Mouse (Mus musculus) megakaryocyte, embryonic 14.5 days (primary cell): ENCODE measurements at regions not wholly inside any gene's neighbourhood (a gene's known extent, or its start where the extent isn't known, plus 50 kb on each side); places are given as distances from the start of the nearest gene placed in this dataset.

Experiments used
- H3K27me3 ChIP-seq: replicated peaks from 2 replicates; pipeline ENCODE3; 2012; ENCODE audit warnings: inconsistent platforms
- H3K36me3 ChIP-seq: replicated peaks from 2 replicates; pipeline ENCODE3; 2012; ENCODE audit warnings: low read length, inconsistent platforms, mixed read lengths
- H3K4me1 ChIP-seq: 2 replicates; pipeline ENCODE4 v1.6.1; 2012; ENCODE audit warnings: inconsistent platforms
- H3K4me3 ChIP-seq: replicated peaks from 2 replicates; pipeline ENCODE3; 2012; ENCODE audit warnings: moderate library complexity, mild to moderate bottlenecking, inconsistent platforms
- H3K9me3 ChIP-seq: 2 replicates; pipeline ENCODE4 v1.6.1; 2012; ENCODE audit warnings: inconsistent platforms
- FLI1 ChIP-seq: IDR thresholded peaks from 2 replicates; pipeline ENCODE4 v1.6.1; 2012; ENCODE audit warnings: low read length, inconsistent platforms, mixed read lengths
- GATA1 ChIP-seq: IDR thresholded peaks from 3 replicates; pipeline ENCODE4 v1.6.1; 2012; ENCODE audit warnings: mixed read lengths, low read length, inconsistent platforms, borderline replicate concordance

DNA sequence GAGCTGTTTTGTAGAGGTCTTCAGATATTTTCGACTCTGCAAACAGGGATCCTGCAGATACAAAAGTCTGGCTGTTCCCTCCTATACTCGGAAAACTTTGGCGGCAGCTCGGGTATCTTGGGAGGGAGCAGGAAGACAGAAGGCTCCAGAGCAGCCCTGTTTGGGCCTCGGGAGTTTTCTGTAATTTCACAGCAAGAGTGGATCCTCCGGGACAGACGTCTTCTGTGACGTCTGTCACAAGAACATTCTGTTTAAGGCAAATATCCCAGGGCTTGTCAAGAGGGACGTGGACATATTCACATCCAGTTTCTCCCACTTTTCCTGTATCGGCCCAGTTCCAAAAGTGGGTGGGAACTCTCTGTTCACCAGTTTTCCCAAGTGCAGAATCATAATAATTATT, 60.9 kb upstream of the Slc45a1 start:
- no peaks in the 10 kb centered on the region for H3K9me3 ChIP-seq
- H3K27me3 ChIP-seq: peaks cover 39% of the 10 kb centered on the region
- TF ChIP-seq GATA1 (no peak), FLI1 (no peak)
- H3K36me3 ChIP-seq: no peaks in the 10 kb centered on the region
- no peak overlapping the region for H3K4me3 ChIP-seq
- no peaks in the 10 kb centered on the region; the same call in 1 of the 2 replicates for H3K4me1 ChIP-seq

DNA sequence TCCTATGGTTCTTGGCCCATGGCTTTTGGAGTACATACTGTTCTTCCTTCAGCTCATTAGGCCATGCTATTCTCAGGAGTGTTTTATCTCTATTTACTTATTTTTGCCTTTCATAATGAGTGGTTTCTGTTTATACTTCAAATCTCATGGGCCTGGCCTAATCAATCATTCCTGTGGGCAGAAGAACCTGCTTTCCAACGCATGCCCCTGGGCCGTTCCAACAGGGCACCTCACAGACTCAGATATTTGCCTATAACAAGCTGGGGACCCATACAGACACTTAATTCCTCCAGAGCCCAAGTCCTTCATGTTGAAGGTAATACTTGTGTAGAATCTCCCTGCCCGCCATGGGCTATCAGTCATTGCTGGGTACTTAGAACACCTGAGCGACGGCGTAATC, 59.7 kb upstream of the Slc45a1 start:
- Histone ChIP-seq H3K27me3 (peaks cover 42% of the 10 kb centered on the region), H3K36me3 (no peaks in the 10 kb centered on the region), H3K4me3 (no peak overlapping the region), H3K9me3 (no peaks in the 10 kb centered on the region), H3K4me1 (no peaks in the 10 kb centered on the region)
- no peak for TF ChIP-seq FLI1
- TF ChIP-seq GATA1: no peak

DNA sequence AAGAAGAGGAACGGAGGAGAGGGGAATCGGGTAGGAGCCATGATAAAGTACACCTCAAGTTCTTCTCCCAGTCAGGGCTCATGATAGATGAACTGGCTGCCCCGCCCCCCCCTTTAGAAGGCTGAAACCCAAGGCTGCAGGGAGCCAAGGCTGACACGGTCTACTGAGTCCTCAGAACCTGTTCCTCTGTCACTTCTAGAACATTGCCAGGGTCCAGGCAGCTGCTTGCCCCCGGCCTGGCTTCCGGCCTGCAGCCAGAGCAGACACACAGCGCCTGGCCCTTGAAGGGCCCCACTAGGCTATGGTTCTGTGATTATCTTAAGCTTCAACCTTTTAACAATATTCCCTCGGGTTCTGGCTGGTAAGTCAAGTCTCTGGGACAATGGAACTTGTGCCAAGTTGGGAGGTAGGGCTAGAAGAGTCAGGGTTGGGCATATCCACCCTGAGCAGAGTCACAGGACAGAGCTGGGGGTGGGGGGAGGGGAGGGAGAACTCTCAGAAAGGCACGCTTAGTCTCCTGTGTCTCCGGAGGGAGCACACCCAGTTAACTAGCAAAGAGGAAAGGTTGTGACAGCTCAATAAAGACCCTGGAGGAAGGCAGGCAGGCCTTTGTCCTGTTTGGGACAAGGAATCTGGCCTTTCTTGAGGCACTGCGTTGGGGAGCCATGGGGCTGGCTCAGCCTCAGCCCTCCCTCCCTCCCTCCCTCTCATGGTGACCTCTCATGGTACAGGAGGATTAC, 57.6 kb upstream of the Slc45a1 start:
- TF ChIP-seq GATA1: no peak
- no peak for TF ChIP-seq FLI1
- Histone ChIP-seq H3K36me3 (no peaks in the 10 kb centered on the region), H3K9me3 (no peaks in the 10 kb centered on the region), H3K27me3 (peaks cover 50% of the 10 kb centered on the region), H3K4me3 (no peak overlapping the region), H3K4me1 (no peaks in the 10 kb centered on the region)

DNA sequence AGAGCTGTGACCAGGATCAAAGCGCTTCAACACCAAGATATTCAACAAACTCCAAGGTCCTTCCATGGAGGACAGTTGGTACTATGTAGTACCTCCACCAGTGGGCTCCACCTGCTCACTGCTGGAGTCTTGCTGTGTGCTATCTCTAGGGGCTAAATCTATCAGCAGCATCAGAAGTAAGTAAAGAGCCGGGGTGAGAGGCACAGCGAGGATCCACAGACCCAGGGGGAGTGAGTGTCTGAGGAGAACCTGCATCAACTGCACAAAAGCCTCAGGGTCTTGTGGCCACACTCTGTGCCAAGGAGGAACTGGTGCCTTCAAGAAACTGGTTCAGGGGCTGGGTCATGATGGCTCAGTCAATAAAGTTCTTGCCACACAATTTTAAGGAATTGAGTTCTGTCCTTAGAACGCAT, 56.6 kb upstream of the Slc45a1 start:
- H3K4me1 ChIP-seq: no peaks in the 10 kb centered on the region
- H3K4me3 ChIP-seq: no peak overlapping the region

DNA sequence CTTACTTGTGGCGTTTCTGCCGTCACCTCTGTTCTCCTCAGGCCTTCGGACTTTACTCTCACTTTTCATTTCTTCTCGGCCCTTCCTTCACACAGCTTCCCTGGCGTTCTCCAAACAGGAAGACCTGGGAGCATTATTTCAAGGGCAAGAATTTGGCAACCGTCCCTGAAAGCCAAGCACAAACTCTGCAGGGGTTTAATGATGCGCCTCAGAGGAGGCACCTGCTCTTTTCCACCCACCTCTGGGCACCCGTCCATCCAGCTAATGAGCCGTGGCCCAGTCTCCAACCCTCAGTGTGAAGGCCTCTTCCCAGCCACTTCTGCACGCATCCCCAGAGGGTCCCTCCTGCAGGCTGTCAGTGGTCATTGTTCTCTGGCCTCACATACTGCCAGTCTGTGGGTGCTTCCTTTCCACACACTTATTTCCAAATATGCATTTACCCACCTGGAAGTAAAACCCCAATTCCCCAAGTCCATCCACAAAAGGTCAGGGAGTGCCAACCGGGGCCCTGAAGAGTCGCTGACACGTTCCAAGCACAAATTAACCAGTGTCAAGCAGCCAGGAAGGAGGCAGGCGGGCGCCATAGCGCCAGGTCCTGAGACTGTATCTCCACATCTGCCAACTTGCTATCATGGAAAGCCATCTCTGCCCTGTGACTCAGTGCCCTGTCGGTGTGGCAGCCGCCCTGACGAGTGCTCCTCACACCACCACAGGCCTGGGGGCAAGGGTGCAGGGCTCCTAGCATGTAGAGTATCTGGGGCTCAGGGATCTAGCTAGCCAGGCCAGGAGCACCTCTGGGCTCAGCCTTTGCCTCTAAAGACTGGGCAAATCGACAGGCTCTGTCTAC, 56.0 kb upstream of the Slc45a1 start:
- TF ChIP-seq GATA1: no peak
- TF ChIP-seq FLI1: no peak
- Histone ChIP-seq H3K9me3 (no peaks in the 10 kb centered on the region), H3K36me3 (no peaks in the 10 kb centered on the region), H3K4me1 (no peaks in the 10 kb centered on the region), H3K27me3 (peaks cover 54% of the 10 kb centered on the region), H3K4me3 (no peak overlapping the region)

More for the DNA sequence above, 56.6 kb upstream of the Slc45a1 start:
- peaks cover 51% of the 10 kb centered on the region for H3K27me3 ChIP-seq
- H3K36me3 ChIP-seq: no peaks in the 10 kb centered on the region
- TF ChIP-seq FLI1: no peak
- no peak for TF ChIP-seq GATA1
- no peaks in the 10 kb centered on the region for H3K9me3 ChIP-seq

DNA sequence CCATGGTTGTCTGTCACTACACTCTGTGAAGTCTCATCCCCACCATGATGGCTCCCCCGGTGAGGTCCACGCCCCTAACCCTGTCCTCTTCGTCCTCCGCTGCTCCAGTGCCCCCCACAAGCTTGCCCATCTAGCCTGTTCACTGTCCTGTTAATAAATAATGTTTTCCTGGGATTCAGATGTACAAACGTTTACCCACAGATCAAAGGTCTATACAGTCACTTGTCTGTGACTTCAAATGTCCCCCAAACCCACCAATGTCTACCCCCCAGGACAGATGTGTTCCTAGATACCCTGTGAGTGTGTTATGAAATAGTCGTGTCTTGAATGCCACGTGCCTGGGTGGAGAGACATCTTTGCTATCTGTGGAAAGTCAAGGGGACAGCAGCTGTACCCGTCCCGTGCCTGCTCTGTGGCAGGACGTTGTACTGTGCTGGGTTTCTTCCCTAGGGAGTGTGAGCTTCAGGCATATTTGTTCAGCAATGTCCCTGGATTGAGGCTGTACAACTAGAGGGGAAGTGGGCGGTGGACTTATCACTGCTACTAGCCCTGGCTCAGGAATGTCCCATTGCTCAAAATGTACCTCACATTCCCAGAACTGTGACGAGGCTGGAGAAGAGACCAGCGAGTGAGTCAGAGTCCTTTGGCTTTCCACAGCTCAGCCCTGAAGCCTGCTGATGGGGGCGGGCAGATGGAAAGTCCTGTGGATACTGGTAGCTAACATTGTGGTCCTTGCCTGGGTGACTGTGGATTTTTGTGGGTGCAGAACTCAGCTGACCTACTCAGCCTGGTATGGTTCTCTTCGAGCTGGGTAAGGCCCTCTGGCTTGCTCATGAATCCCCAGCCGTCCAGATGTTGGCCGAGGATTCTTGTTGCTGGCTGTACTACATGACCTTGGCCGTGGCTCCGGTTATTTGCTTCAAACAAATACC, 55.1 kb upstream of the Slc45a1 start:
- H3K36me3 ChIP-seq: no peaks in the 10 kb centered on the region
- no peaks in the 10 kb centered on the region for H3K4me1 ChIP-seq
- H3K9me3 ChIP-seq: no peaks in the 10 kb centered on the region
- peaks cover 58% of the 10 kb centered on the region for H3K27me3 ChIP-seq
- no peak overlapping the region for H3K4me3 ChIP-seq
- TF ChIP-seq FLI1 (no peak), GATA1 (no peak)

DNA sequence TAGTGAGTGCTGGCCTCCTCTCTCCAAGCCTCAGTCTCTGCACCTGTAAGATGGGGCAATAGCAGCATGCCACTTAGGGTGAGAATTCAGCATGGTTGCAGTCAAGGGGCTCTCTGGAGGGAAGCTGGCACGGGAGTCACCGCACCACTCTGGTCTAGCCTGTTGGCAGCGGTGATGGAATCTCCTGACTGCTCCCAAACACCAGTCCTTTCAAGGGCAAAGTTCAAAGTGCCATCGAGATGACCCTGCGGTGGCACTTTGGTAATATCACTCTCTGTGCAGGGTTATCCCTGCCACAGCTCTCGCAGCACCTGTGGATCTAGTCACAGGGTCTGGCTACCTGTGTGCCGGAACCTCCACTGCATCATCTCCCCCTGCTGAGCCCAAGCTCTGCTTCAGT, 54.3 kb upstream of the Slc45a1 start:
- no peak for TF ChIP-seq FLI1
- peaks cover 63% of the 10 kb centered on the region for H3K27me3 ChIP-seq
- no peaks in the 10 kb centered on the region for H3K4me1 ChIP-seq

DNA sequence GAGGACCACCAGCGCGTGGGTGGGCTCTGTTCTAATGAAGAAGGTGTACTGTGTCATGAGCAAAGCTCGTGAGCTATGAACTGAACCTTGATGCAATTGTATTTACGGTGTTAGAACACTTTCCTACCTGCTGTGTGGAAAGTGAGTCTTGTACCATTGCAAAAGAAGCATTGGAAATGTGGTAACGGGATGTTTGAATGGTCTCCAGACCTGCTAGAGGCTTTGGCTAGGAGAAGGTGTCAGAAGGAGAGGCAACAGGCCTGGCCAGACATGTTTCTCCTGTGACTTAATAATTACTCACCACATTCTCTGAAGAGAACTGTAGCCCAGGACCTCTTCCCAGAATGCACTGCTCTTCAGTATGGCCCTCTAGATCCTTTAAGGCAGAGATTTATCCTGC, 51.3 kb upstream of the Slc45a1 start:
- Histone ChIP-seq H3K4me1 (peaks cover 3% of the 10 kb centered on the region; the same call in 1 of the 2 replicates), H3K27me3 (peaks cover 53% of the 10 kb centered on the region), H3K36me3 (no peaks in the 10 kb centered on the region), H3K4me3 (no peak overlapping the region), H3K9me3 (peaks cover 18% of the 10 kb centered on the region)
- no peak for TF ChIP-seq FLI1
- no peak for TF ChIP-seq GATA1

More for the DNA sequence above, 54.3 kb upstream of the Slc45a1 start:
- H3K9me3 ChIP-seq: peaks cover 1% of the 10 kb centered on the region; the same call in 1 of the 2 replicates
- no peaks in the 10 kb centered on the region for H3K36me3 ChIP-seq
- no peak overlapping the region for H3K4me3 ChIP-seq
